Mouse (Mus musculus) CH12.LX (cell line): ENCODE results near the gene Rint1. TPM values are rescaled to one million over a fixed set of nuclear protein-coding genes. Genes with fewer than 3 reads are reported as not detected.

ENCODE experiments used
- DNase-seq: peaks from one replicate; pipeline ENCODE4 v3.0.0-alpha.2; 2013; ENCODE audit errors: extremely low read depth
- H3K27ac ChIP-seq: 2 replicates; pipeline ENCODE4 v1.5.1; 2012; ENCODE audit warnings: low read depth, mild to moderate bottlenecking, control low read depth, moderate library complexity; ENCODE audit not compliant: insufficient read depth
- H3K27me3 ChIP-seq: replicated peaks from 2 replicates; pipeline ENCODE3; 2012; ENCODE audit warnings: inconsistent platforms
- H3K36me3 ChIP-seq, 2 experiments: replicated peaks in 1 of 2; 2 replicates each; pipeline versions ENCODE3 to v1.6.1; 2012; ENCODE audit warnings: inconsistent platforms in 1 of 2, low read length in 1 of 2, mild to moderate bottlenecking in 1 of 2, mixed read lengths in 1 of 2, moderate library complexity in 1 of 2; ENCODE audit not compliant: control insufficient read depth in 1 of 2, insufficient read depth in 1 of 2
- H3K4me1 ChIP-seq, 2 experiments: 2 replicates each; pipeline ENCODE4 v1.6.1; 2012; ENCODE audit warnings: inconsistent platforms in 1 of 2, moderate library complexity in 1 of 2; ENCODE audit not compliant: insufficient read depth in 2 of 2, control insufficient read depth in 1 of 2
- H3K4me2 ChIP-seq: 2 replicates; pipeline ENCODE4 v1.6.1; 2012; ENCODE audit warnings: low read depth, mild to moderate bottlenecking, control low read depth; ENCODE audit not compliant: poor library complexity, insufficient read depth, severe bottlenecking
- H3K4me3 ChIP-seq, 3 experiments: fragments of 150-350 bp in 1 of 3; sonication (generic) in 1 of 3; replicated peaks in 1 of 3; 2 replicates each; pipeline versions ENCODE3 to v1.5.1; 2011 to 2012; ENCODE audit warnings: low read depth in 2 of 3, low read length in 2 of 3, mild to moderate bottlenecking in 2 of 3, moderate library complexity in 2 of 3, control low read depth in 1 of 3, improper control_type of control experiment in 1 of 3, inconsistent platforms in 1 of 3, mixed read lengths in 1 of 3; ENCODE audit not compliant: poor library complexity in 1 of 3
- H3K79me2 ChIP-seq: replicated peaks from 2 replicates; pipeline ENCODE4 v1.6.1; 2012; ENCODE audit warnings: mild to moderate bottlenecking, moderate library complexity; ENCODE audit not compliant: control insufficient read depth, poor library complexity, insufficient read depth, severe bottlenecking; ENCODE audit errors: extremely low read depth
- H3K9ac ChIP-seq: 2 replicates; pipeline ENCODE4 v1.6.1; 2012; ENCODE audit warnings: low read depth, mild to moderate bottlenecking, control low read depth, moderate library complexity; ENCODE audit not compliant: insufficient read depth
- H3K9me3 ChIP-seq: replicated peaks from 2 replicates; pipeline ENCODE3; 2012; ENCODE audit warnings: low read length, inconsistent platforms, mixed read lengths
- CHD1 ChIP-seq: IDR thresholded peaks from 2 replicates; pipeline ENCODE4 v1.6.1; 2012; ENCODE audit warnings: low read depth, low read length, improper control_type of control experiment, inconsistent platforms
- CHD2 ChIP-seq: IDR thresholded peaks from 2 replicates; pipeline ENCODE4 v1.6.1; 2011; ENCODE audit warnings: low read length, improper control_type of control experiment
- CTCF ChIP-seq, 2 experiments: IDR thresholded peaks in 1 of 2; conservative IDR thresholded peaks in 1 of 2; 2 replicates each; pipeline ENCODE4 v1.5.1; 2011 to 2012; ENCODE audit warnings: low read depth in 2 of 2, low read length in 2 of 2, improper control_type of control experiment in 1 of 2, inconsistent platforms in 1 of 2, mild to moderate bottlenecking in 1 of 2, moderate library complexity in 1 of 2
- E2F4 ChIP-seq: IDR thresholded peaks from 2 replicates; pipeline ENCODE4 v1.6.1; 2011; ENCODE audit warnings: low read depth, low read length, improper control_type of control experiment; ENCODE audit not compliant: insufficient replicate concordance
- ELF1 ChIP-seq: IDR thresholded peaks from 2 replicates; pipeline ENCODE4 v1.6.1; 2014; ENCODE audit warnings: low read depth, mild to moderate bottlenecking, inconsistent platforms, low read length, improper control_type of control experiment
- EP300 ChIP-seq: IDR thresholded peaks from 2 replicates; pipeline ENCODE4 v1.6.1; 2011; ENCODE audit warnings: low read length, improper control_type of control experiment
- HCFC1 ChIP-seq: IDR thresholded peaks from 2 replicates; pipeline ENCODE4 v1.6.1; 2012; ENCODE audit warnings: low read depth, mild to moderate bottlenecking, inconsistent platforms, low read length, improper control_type of control experiment
- IRF4 ChIP-seq: IDR thresholded peaks from 2 replicates; pipeline ENCODE4 v1.6.1; 2014; ENCODE audit warnings: low read depth, mild to moderate bottlenecking, inconsistent platforms, low read length, improper control_type of control experiment
- KAT2A ChIP-seq: IDR thresholded peaks from 2 replicates; pipeline ENCODE4 v1.6.1; 2012; ENCODE audit warnings: low read length, improper control_type of control experiment, inconsistent platforms; ENCODE audit not compliant: insufficient replicate concordance
- MAFK ChIP-seq: IDR thresholded peaks from 2 replicates; pipeline ENCODE4 v1.6.1; 2011; ENCODE audit warnings: low read length, improper control_type of control experiment; ENCODE audit not compliant: insufficient replicate concordance
- MAX ChIP-seq: IDR thresholded peaks from 2 replicates; pipeline ENCODE4 v1.6.1; 2011; ENCODE audit warnings: low read length, improper control_type of control experiment
- MAZ ChIP-seq: IDR thresholded peaks from 2 replicates; pipeline ENCODE4 v1.6.1; 2012; ENCODE audit warnings: low read depth, mild to moderate bottlenecking, inconsistent platforms, low read length, improper control_type of control experiment, moderate library complexity
- MXI1 ChIP-seq: IDR thresholded peaks from 2 replicates; pipeline ENCODE4 v1.6.1; 2011; ENCODE audit warnings: mild to moderate bottlenecking, low read depth, low read length, improper control_type of control experiment
- POLR2A ChIP-seq: IDR thresholded peaks from 2 replicates; pipeline ENCODE4 v1.6.1; 2011; ENCODE audit warnings: low read depth, mild to moderate bottlenecking, improper control_type of control experiment, low read length
- POLR2AphosphoS2 ChIP-seq: IDR thresholded peaks from 2 replicates; pipeline ENCODE4 v1.6.1; 2011; ENCODE audit warnings: low read depth, low read length, improper control_type of control experiment
- RAD21 ChIP-seq: IDR thresholded peaks from 2 replicates; pipeline ENCODE4 v1.6.1; 2011; ENCODE audit warnings: low read depth, mild to moderate bottlenecking, low read length, improper control_type of control experiment, moderate library complexity
- RCOR1 ChIP-seq: conservative IDR thresholded peaks from 2 replicates; pipeline ENCODE4 v1.6.1; 2012; ENCODE audit warnings: low read depth, mild to moderate bottlenecking, inconsistent platforms, low read length, improper control_type of control experiment
- SMC3 ChIP-seq: IDR thresholded peaks from 2 replicates; pipeline ENCODE4 v1.6.1; 2011; ENCODE audit warnings: low read depth, low read length, improper control_type of control experiment
- TBP ChIP-seq: conservative IDR thresholded peaks from 2 replicates; pipeline ENCODE4 v1.6.1; 2011; ENCODE audit warnings: low read depth, low read length, improper control_type of control experiment
- UBTF ChIP-seq: IDR thresholded peaks from 2 replicates; pipeline ENCODE4 v1.6.1; 2012; ENCODE audit warnings: low read depth, mild to moderate bottlenecking, inconsistent platforms, low read length, improper control_type of control experiment, moderate library complexity
- dilution Hi-C: fragments of 300-500 bp; cut with MboI; formaldehyde crosslinking; loops from 2 replicates; pipeline ENCODE4 v1.14.3; 2020; ENCODE audit warnings: low sequenced_read_pairs; ENCODE audit not compliant: extremely low pct_unique_long_range_greater_than_20kb, extremely low pct_ligation_motif_present
- in situ Hi-C: fragments of 300-500 bp; cut with MboI; formaldehyde crosslinking; loops from 3 replicates; pipeline ENCODE4 v1.14.3; 2019; ENCODE audit warnings: low sequenced_read_pairs, low pct_ligation_motif_present, low pct_unique_long_range_greater_than_20kb, mixed read lengths
- polyA plus RNA-seq: library from polyadenylated mRNA; unstranded; fragments of >175 nt; gene quantifications from 2 replicates; pipeline ENCODE4 v1.2.1, GENCODE M21; 2012; ENCODE audit warnings: low read depth; ENCODE audit not compliant: insufficient read length
- total RNA-seq, 2 experiments: library from RNA; depleted of rRNA; stranded (reverse); fragments of 300-350 nt in 1 of 2; fragments of >200 nt in 1 of 2; gene quantifications; 2 replicates each; pipeline ENCODE4 v1.2.3; 2012 to 2014

The Rint1 gene
- total and polyA plus RNA-seq, 3 experiments, result 14.7 to 17.6 (median 16.2) TPM

- in situ Hi-C loops (loop anchor here (10.0 kb wide), 1 partner anchor 307 kb away; the partner anchor contains the start of gene Nupl2), dilution Hi-C loops (no loop called here)
- H3K27me3 ChIP-seq, result no peaks in the 10 kb centered on the region
- no peak overlapping the region for H3K27ac ChIP-seq
- H3K9me3 ChIP-seq, result no peaks in the 10 kb centered on the region
- H3K9ac ChIP-seq, result no peak overlapping the region
- H3K4me1 ChIP-seq, result peaks cover 3 to 54% of the 10 kb centered on the region in 2 experiments; a peak in 3 of 4 replicates
- no peak overlapping the region for H3K4me3 ChIP-seq
- no peak for DNase-seq
- TF ChIP-seq EP300, result no peak
- no peak for TF ChIP-seq POLR2AphosphoS2
- TF ChIP-seq MXI1, result no peak
- TF ChIP-seq CTCF (conservative IDR thresholded peaks at IDR 0.05 in 1 of 2, IDR thresholded peaks at IDR 0.05 in 1 of 2; ENCODE audit: low read depth in 2 of 2, low read length in 2 of 2), result no peak
- no peak for TF ChIP-seq E2F4
- no peak for TF ChIP-seq IRF4
- TF ChIP-seq TBP, result no peak
- TF ChIP-seq ELF1, result no peak
- H3K79me2 ChIP-seq, result peaks cover 3% of the 10 kb centered on the region
- peaks cover 64 to 90% of the 10 kb centered on the region in 2 experiments for H3K36me3 ChIP-seq
- H3K4me2 ChIP-seq, result no peak overlapping the region
These were observed 70.5 kb downstream of the Rint1 start for GRCm38 (mm10) chr5:23858001-23858400.

- no peak overlapping the region for H3K4me2 ChIP-seq
- 0 out of 2 replicates have a peak overlapping the region, but pooled peaks have one; percentile 7 for H3K27ac ChIP-seq
- DNase-seq, result peak; percentile 53
- TF ChIP-seq SMC3 (peak; percentile 78), HCFC1 (no peak), IRF4 (no peak), CHD2 (no peak), UBTF (no peak), RCOR1 (no peak), MAFK (no peak), MAZ (no peak), MAX (no peak), CHD1 (no peak), CTCF (conservative IDR thresholded peaks at IDR 0.05 in 1 of 2, IDR thresholded peaks at IDR 0.05 in 1 of 2; ENCODE audit: low read depth in 2 of 2, low read length in 2 of 2) (peak in 1 of 2 experiments; percentile 60; a peak in 2 of 4 replicates), POLR2A (peak; percentile 37; the same call in 1 of the 2 replicates), KAT2A (no peak), E2F4 (no peak), EP300 (no peak), RAD21 (peak; percentile 63)
- no peaks in the 10 kb centered on the region; the same call in 1 of the 2 replicates for H3K79me2 ChIP-seq
- H3K27me3 ChIP-seq, result no peaks in the 10 kb centered on the region
- no peak overlapping the region for H3K9ac ChIP-seq
- in situ Hi-C loops (loop anchor here (10.0 kb wide), 1 partner anchor 306 kb away; the partner anchor contains the start of gene Nupl2), dilution Hi-C loops (no loop called here)
- no peak overlapping the region for H3K4me3 ChIP-seq
- peaks cover 3 to 52% of the 10 kb centered on the region in 2 experiments; a peak in 2 of 4 replicates for H3K4me1 ChIP-seq
- peaks cover 58 to 87% of the 10 kb centered on the region in 2 experiments for H3K36me3 ChIP-seq
- H3K9me3 ChIP-seq, result no peaks in the 10 kb centered on the region
These were observed 71.1 kb downstream of the Rint1 start for GRCm38 (mm10) chr5:23858643-23859042.
